Mouse (Mus musculus) liver, adult 2 months (tissue): ENCODE measurements at regions not wholly inside any gene's neighbourhood (a gene's known extent, or its start where the extent isn't known, plus 50 kb on each side); places are given as distances from the start of the nearest gene placed in this dataset.

Experiments
- DNase-seq: peaks from one replicate; pipeline ENCODE4 v3.0.0-alpha.2; 2011; ENCODE audit warnings: low read depth, low spot score; ENCODE audit errors: extremely low read depth
- H3K27ac ChIP-seq: fragments of 200-500 bp; replicated peaks from 2 replicates; pipeline ENCODE4 v1.5.1; 2012; ENCODE audit warnings: low read depth, mild to moderate bottlenecking, control low read depth, inconsistent platforms, low read length; ENCODE audit not compliant: insufficient read depth
- H3K27me3 ChIP-seq: fragments of 200-500 bp; 2 replicates; pipeline ENCODE4 v1.6.1; 2012; ENCODE audit warnings: mild to moderate bottlenecking, moderate library complexity, low read length, inconsistent platforms; ENCODE audit not compliant: control insufficient read depth, insufficient read depth
- H3K36me3 ChIP-seq: fragments of 200-500 bp; 2 replicates; pipeline ENCODE4 v1.6.1; 2012; ENCODE audit warnings: low read length, inconsistent platforms; ENCODE audit not compliant: control insufficient read depth, insufficient read depth
- H3K4me1 ChIP-seq: fragments of 200-500 bp; 2 replicates; pipeline ENCODE4 v1.6.1; 2011; ENCODE audit warnings: low read length; ENCODE audit not compliant: control insufficient read depth, insufficient read depth
- H3K4me3 ChIP-seq: fragments of 200-500 bp; 2 replicates; pipeline ENCODE4 v1.5.1; 2011; ENCODE audit warnings: low read depth, mild to moderate bottlenecking, control low read depth, low read length, moderate library complexity; ENCODE audit not compliant: insufficient read depth
- H3K79me2 ChIP-seq: fragments of 200-500 bp; 2 replicates; pipeline ENCODE4 v1.6.1; 2012; ENCODE audit warnings: inconsistent platforms, mild to moderate bottlenecking, low read length, moderate library complexity; ENCODE audit not compliant: control insufficient read depth, insufficient read depth
- H3K9ac ChIP-seq: fragments of 200-500 bp; 2 replicates; pipeline ENCODE4 v1.6.1; 2012; ENCODE audit warnings: low read depth, mild to moderate bottlenecking, control low read depth, inconsistent platforms, low read length
- CTCF ChIP-seq: fragments of 200-500 bp; IDR thresholded peaks from 2 replicates; pipeline ENCODE4 v1.5.1; 2011; ENCODE audit warnings: low read depth, low read length, control low read depth
- POLR2A ChIP-seq: fragments of 200-500 bp; IDR thresholded peaks from 2 replicates; pipeline ENCODE4 v1.6.1; 2011; ENCODE audit warnings: low read length, control low read depth; ENCODE audit not compliant: insufficient read depth; ENCODE audit errors: extremely low read depth
- WGBS: fragments of 180-500 bp; shearing (Covaris S2); methylation state at CpG from one replicate; pipeline ENCODE4 v1.1.7; 2018; 5-methylcytosine and 5-hydroxymethylcytosine counted together

GRCm38 (mm10) chr1:60649303-60649850 lies 67.2 kb upstream of the Cd28 start:
- no peak overlapping the region for H3K4me3 ChIP-seq
- TF ChIP-seq POLR2A (no peak), CTCF (no peak)
- H3K4me1 ChIP-seq = peaks cover 8% of the 10 kb centered on the region
- H3K79me2 ChIP-seq = no peaks in the 10 kb centered on the region
- H3K27ac ChIP-seq = no peak overlapping the region
- WGBS = 66% methylated on average over 8 of the region's 8 CpGs
- DNase-seq = no peak
- no peaks in the 10 kb centered on the region for H3K36me3 ChIP-seq
- no peak overlapping the region for H3K9ac ChIP-seq
- no peaks in the 10 kb centered on the region for H3K27me3 ChIP-seq

GRCm38 (mm10) chr1:60646828-60647227 lies 69.8 kb upstream of the Cd28 start:
- DNase-seq = no peak

GRCm38 (mm10) chr1:60646174-60646573 lies 70.4 kb upstream of the Cd28 start:
- no peaks in the 10 kb centered on the region for H3K36me3 ChIP-seq
- H3K9ac ChIP-seq = no peak overlapping the region
- 80% methylated on average over 5 of the region's 5 CpGs for WGBS
- no peaks in the 10 kb centered on the region for H3K79me2 ChIP-seq
- H3K27me3 ChIP-seq = no peaks in the 10 kb centered on the region
- no peak overlapping the region for H3K27ac ChIP-seq
- TF ChIP-seq CTCF = no peak
- no peak for TF ChIP-seq POLR2A
- no peak overlapping the region for H3K4me3 ChIP-seq
- H3K4me1 ChIP-seq = peaks cover 9% of the 10 kb centered on the region
- no peak for DNase-seq

More at GRCm38 (mm10) chr1:60646828-60647227, 69.8 kb upstream of the Cd28 start:
- no peaks in the 10 kb centered on the region for H3K79me2 ChIP-seq
- no peak for TF ChIP-seq POLR2A
- no peak for TF ChIP-seq CTCF
- H3K4me3 ChIP-seq = no peak overlapping the region
- WGBS = 91% methylated on average over 5 of the region's 5 CpGs
- no peak overlapping the region for H3K9ac ChIP-seq
- H3K36me3 ChIP-seq = no peaks in the 10 kb centered on the region
- H3K27ac ChIP-seq = no peak overlapping the region
- H3K27me3 ChIP-seq = no peaks in the 10 kb centered on the region
- peaks cover 6% of the 10 kb centered on the region for H3K4me1 ChIP-seq

- WGBS = 98% methylated on average over 1 of the region's 1 CpGs
Observed at GRCm38 (mm10) chr1:60645176-60645575, 71.4 kb upstream of the Cd28 start.

GRCm38 (mm10) chr1:60642761-60643160 lies 73.8 kb upstream of the Cd28 start:
- Histone ChIP-seq H3K36me3 (no peaks in the 10 kb centered on the region), H3K27me3 (no peaks in the 10 kb centered on the region), H3K9ac (no peak overlapping the region)

More at GRCm38 (mm10) chr1:60645176-60645575, 71.4 kb upstream of the Cd28 start:
- no peak for DNase-seq
- H3K79me2 ChIP-seq = no peaks in the 10 kb centered on the region
- TF ChIP-seq CTCF (no peak), POLR2A (no peak)
- H3K27ac ChIP-seq = no peak overlapping the region
- H3K9ac ChIP-seq = no peak overlapping the region
- no peaks in the 10 kb centered on the region for H3K36me3 ChIP-seq
- peaks cover 9% of the 10 kb centered on the region for H3K4me1 ChIP-seq
- H3K4me3 ChIP-seq = no peak overlapping the region
- H3K27me3 ChIP-seq = no peaks in the 10 kb centered on the region

GRCm38 (mm10) chr1:60642175-60642574 lies 74.4 kb upstream of the Cd28 start:
- Histone ChIP-seq H3K36me3 (no peaks in the 10 kb centered on the region), H3K27me3 (no peaks in the 10 kb centered on the region), H3K4me1 (peaks cover 13% of the 10 kb centered on the region), H3K4me3 (no peak overlapping the region), H3K79me2 (no peaks in the 10 kb centered on the region), H3K9ac (no peak overlapping the region), H3K27ac (no peak overlapping the region)
- no peak for DNase-seq
- TF ChIP-seq CTCF (no peak), POLR2A (no peak)
- 21% methylated on average over 2 of the region's 2 CpGs for WGBS

More at GRCm38 (mm10) chr1:60642761-60643160, 73.8 kb upstream of the Cd28 start:
- TF ChIP-seq POLR2A (no peak), CTCF (no peak)
- H3K27ac ChIP-seq = no peak overlapping the region; the same call in 1 of the 2 replicates
- no peak overlapping the region for H3K4me3 ChIP-seq
- 64% methylated on average over 3 of the region's 3 CpGs for WGBS
- peaks cover 12% of the 10 kb centered on the region for H3K4me1 ChIP-seq
- no peak for DNase-seq
- no peaks in the 10 kb centered on the region for H3K79me2 ChIP-seq
